Comparison of ENCODE assay signal across 16 mouse cellular contexts in the genomic region with DNA sequence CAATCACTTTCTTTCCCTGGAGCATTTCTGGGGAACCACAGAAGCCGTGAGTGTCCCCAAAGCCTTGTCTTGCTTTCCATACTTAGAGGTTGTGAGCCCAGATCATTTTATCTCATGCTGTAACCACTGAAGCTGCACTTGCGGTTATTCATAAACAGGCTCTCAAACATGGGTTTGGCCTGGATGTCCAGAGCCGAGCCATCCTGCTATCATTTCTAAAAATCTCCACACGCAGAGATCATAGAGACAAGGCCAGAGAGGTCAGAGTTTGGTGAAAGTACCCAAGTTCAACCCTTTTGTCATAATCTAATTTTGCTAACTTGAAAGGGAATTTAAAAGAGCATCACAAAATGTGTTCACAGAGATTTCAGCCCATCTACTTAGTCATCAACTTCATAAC. TPM values are rescaled to one million over a fixed set of nuclear protein-coding genes. Genes with fewer than 3 reads are reported as not detected.
"Had no signal": no experiment of that assay in that cellular context is flagged by ENCODE, and none has a peak within 500 bp of the region (broad histone marks: within the 10 kb centered on the region; RNA-seq: fewer than 3 reads in every experiment).

No protein-coding gene starts in this region.

- DNase-seq: lung, postnatal 14 days; lung, postnatal 36 days; right cerebral cortex, postnatal 14 days; thymus, adult 2 months; thymus, postnatal 25 days; thymus, postnatal 4 days had no signal

- H3K9ac ChIP-seq: lung, embryonic 15.5 days; midbrain, embryonic 13.5 days; midbrain, embryonic 15.5 days; neural tube, embryonic 12.5 days; stomach, embryonic 15.5 days had no signal

- H3K4me3 ChIP-seq: lung, embryonic 15.5 days; megakaryocyte, embryonic 14.5 days; midbrain, embryonic 13.5 days; midbrain, embryonic 15.5 days; neural tube, embryonic 12.5 days; stomach, embryonic 15.5 days had no signal

- H3K27me3 ChIP-seq: lung, embryonic 15.5 days; midbrain, embryonic 13.5 days; midbrain, embryonic 15.5 days; neural tube, embryonic 12.5 days; stomach, embryonic 15.5 days had no signal

- H3K27ac ChIP-seq: macrophage; midbrain, embryonic 13.5 days; midbrain, embryonic 15.5 days; neural tube, embryonic 12.5 days; stomach, embryonic 15.5 days; stomach, postnatal 0 days had no signal

- H3K4me1 ChIP-seq: megakaryocyte, embryonic 14.5 days; midbrain, embryonic 13.5 days; midbrain, embryonic 15.5 days; neural tube, embryonic 12.5 days had no signal

- ATAC-seq: midbrain, embryonic 13.5 days; midbrain, embryonic 15.5 days had no signal

- H3K4me2 ChIP-seq: lung, embryonic 15.5 days; midbrain, embryonic 11.5 days; midbrain, embryonic 13.5 days; midbrain, embryonic 15.5 days; neural tube, embryonic 12.5 days; stomach, embryonic 15.5 days had no signal

- H3K36me3 ChIP-seq: lung, embryonic 15.5 days; midbrain, embryonic 13.5 days; midbrain, embryonic 15.5 days; neural tube, embryonic 12.5 days; stomach, embryonic 15.5 days had no signal

- H3K9me3 ChIP-seq: lung, embryonic 15.5 days; megakaryocyte, embryonic 14.5 days; midbrain, embryonic 13.5 days; midbrain, embryonic 15.5 days; neural tube, embryonic 12.5 days; stomach, embryonic 15.5 days had no signal

RNA-seq across cellular contexts. Expression of gene Hsd11b1, which starts 22.4 kb away (rescaled TPM):
- polyA plus RNA-seq: midbrain, embryonic 11.5 days; midbrain, embryonic 13.5 days; midbrain, embryonic 15.5 days; neural tube, embryonic 12.5 days; neural tube, embryonic 14.5 days had no signal

RNA-seq across cellular contexts. Expression of gene Lamb3, which starts 33.9 kb away (rescaled TPM):
- polyA plus RNA-seq: macrophage; midbrain, embryonic 11.5 days had no signal
